Mouse (Mus musculus) neutrophil, adult 65 days (primary cell): ENCODE results near the gene Aox1. TPM values are rescaled to one million over a fixed set of nuclear protein-coding genes. Genes with fewer than 3 reads are reported as not detected.

Experiments used
- total RNA-seq: library from RNA; stranded (reverse); gene quantifications from 2 replicates; pipeline ENCODE4 v1.2.4, GENCODE M21; 2023

Aox1 gene
- total RNA-seq, result 0.35 and 0.39 TPM in 2 replicates

DNA sequence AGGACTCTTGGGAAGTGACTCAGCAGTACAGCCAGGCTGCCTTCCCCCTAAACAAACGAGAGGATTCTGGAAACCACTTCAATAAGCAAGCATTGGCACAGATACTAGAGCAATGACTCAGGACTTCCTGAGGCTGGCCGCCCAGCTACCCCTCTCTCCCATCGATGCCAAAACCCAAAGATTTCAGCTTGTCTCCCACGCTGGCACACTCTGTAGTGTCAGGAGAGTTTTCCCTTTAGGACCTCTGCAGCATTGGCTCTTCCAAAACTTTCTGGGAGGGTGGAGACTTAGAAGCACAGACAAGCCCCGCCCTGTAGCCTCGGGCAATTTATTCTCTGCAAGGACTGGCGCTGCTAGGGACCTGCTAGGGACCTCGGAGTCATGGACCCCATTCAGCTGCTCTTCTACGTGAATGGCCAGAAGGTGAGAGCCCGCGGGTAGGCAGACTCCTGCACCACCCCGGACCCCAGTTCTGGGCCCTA, at the start of gene Aox1:
Gene Aox1, plus strand, starts transcription at position 296 of the 482 bp plus-strand sequence.

DNA sequence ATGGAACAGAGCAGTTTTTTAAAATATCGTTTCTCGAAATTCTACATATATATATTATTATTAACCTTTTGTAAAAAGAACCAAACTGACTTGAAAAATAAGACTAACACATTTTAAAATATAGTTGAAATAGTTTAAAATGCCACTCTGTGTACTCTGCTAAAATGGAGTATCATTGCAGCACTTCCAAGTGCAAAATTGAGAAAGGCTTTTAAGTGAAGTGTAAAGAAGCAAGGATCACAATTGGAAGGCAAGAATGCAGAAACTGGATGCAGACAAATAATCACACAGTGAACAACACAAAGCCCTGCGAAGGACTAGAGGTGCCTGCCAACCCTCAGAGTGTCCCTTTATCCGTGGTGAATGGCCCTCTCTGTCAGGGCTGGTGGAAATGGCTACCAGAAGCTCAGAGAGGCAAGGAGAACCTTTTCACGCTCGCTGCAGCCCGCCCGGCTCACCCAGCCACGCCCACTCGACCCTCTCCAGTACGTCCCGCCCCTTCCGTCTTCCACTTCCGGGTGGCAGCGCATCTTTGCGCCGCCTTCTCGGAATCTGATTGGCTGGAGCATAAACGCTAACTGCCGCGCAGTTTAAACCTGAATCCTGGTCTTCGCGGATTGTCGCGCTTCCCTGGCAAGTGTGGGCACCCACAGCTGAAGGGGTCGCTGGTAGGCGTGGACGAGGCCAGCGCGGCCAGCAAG, 34.1 kb upstream of the Aox1 start, which contains the start of gene Sgo2a:
Gene Sgo2a, plus strand, starts transcription at position 540 of the 701 bp plus-strand sequence.

DNA sequence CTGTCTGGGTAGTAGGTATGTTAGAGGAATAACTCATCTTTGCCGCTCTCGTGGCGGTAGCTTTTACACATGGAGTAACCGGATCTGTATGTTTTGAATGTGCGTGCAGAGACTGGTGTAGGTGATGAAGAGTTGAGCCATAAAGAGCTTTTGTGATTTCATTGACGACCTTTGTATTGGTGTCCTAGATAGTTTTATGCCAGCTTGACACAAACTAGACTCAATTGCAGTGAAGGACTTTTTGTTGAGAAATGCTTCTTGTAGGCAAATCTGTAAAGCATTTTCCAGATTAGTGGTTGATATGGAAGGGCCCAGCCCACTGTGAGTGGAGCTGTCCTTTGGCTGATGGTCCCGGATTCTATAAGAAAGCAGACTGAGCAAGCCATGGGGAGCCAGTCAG, 10.9 kb upstream of the Aox1 start, which contains the start of gene Kctd18:
Gene Kctd18, minus strand, starts transcription at position 101 of the 400 bp plus-strand sequence.

DNA sequence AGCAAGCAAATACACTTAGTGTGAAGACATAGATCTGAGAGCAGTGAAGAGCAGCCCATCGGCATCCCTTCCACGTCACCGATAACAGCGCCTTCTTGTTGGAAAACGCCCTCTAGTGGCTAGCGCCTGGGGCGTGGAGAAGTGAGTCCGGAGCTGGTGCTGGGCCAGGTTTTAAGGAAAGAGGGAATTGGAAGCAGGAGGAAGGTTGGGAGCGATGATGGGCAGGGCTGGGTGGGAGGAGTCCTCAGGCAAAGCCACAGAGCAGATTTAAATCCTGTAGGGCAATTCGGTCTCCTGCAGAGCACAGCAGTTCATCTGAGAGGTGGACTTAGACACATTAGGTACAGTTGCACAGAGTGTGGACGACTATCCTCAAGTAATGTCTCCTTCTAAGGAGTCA, 83.1 kb downstream of the Aox1 start, which contains the start of gene Aox3:
Gene Aox3, plus strand, starts transcription at position 251 of the 400 bp plus-strand sequence.

Other genes with a start within 250 kb of the Aox1 start
- 13.0 and 13.7 TPM in 2 replicates for gene Sgo2a, start 34.0 kb upstream of the Aox1 start, total RNA-seq
- gene Kctd18, start 11.0 kb upstream of the Aox1 start, total RNA-seq, result 21.7 and 29.3 TPM in 2 replicates
- gene Aox3, start 83.2 kb downstream of the Aox1 start, total RNA-seq, result 0.13 TPM in 1 of 2 replicates, not detected in the other
- not detected in 2 replicates for gene Aox4, start 180.5 kb downstream of the Aox1 start, total RNA-seq
- gene Aox2, start 248.4 kb downstream of the Aox1 start, total RNA-seq, result 0.07 TPM in 1 of 2 replicates, not detected in the other